Mouse (Mus musculus) neural tube, embryonic 15.5 days (tissue): Measurements from ENCODE around the gene Tmprss11g. TPM values are rescaled to one million over a fixed set of nuclear protein-coding genes. Genes with fewer than 3 reads are reported as not detected.

Experiments used
- ATAC-seq: fragments of 200-750 bp; cut with Nextera tagmentation; 2 replicates; pipeline ENCODE4 v1.8.0; 2017; ENCODE audit warnings: mild to moderate bottlenecking, moderate TSS enrichment, moderate library complexity; ENCODE audit not compliant: low FRiP score
- H3K27ac ChIP-seq: fragments of 300-500 bp; sonication (generic); replicated peaks from 2 replicates; pipeline ENCODE4 v1.5.1; 2015; ENCODE audit warnings: mild to moderate bottlenecking, inconsistent platforms
- H3K27me3 ChIP-seq: fragments of 300-500 bp; sonication (generic); replicated peaks from 2 replicates; pipeline ENCODE4 v1.6.1; 2015; ENCODE audit warnings: inconsistent platforms
- H3K36me3 ChIP-seq: fragments of 300-500 bp; sonication (generic); 2 replicates; pipeline ENCODE4 v1.6.1; 2015; ENCODE audit warnings: inconsistent platforms
- H3K4me1 ChIP-seq: fragments of 300-500 bp; sonication (generic); 2 replicates; pipeline ENCODE4 v1.6.1; 2015; ENCODE audit warnings: inconsistent platforms
- H3K4me2 ChIP-seq: fragments of 300-500 bp; sonication (generic); 2 replicates; pipeline ENCODE4 v1.6.1; 2015; ENCODE audit warnings: inconsistent platforms, mild to moderate bottlenecking, moderate library complexity
- H3K4me3 ChIP-seq: fragments of 300-500 bp; sonication (generic); replicated peaks from 2 replicates; pipeline ENCODE4 v1.5.1; 2015; ENCODE audit warnings: mild to moderate bottlenecking, inconsistent platforms
- H3K9ac ChIP-seq: fragments of 300-500 bp; sonication (generic); replicated peaks from 2 replicates; pipeline ENCODE4 v1.6.1; 2015; ENCODE audit warnings: mild to moderate bottlenecking, inconsistent platforms
- H3K9me3 ChIP-seq: fragments of 300-500 bp; sonication (generic); replicated peaks from 2 replicates; pipeline ENCODE4 v1.6.1; 2016; ENCODE audit warnings: inconsistent platforms
- WGBS: fragments of 180-500 bp; shearing (Covaris S2); methylation state at CpG from one replicate; pipeline ENCODE4 v1.1.7; 2015; ENCODE audit warnings: mixed read lengths; 5-methylcytosine and 5-hydroxymethylcytosine counted together
- polyA plus RNA-seq: library from polyadenylated mRNA; unstranded; fragments of >200 nt; fragmentation: Nextera tagmentation; extraction: Ambion mirVana; gene quantifications from 2 replicates; pipeline ENCODE4 v1.2.1, GENCODE M21; 2015

Gene Tmprss11g
- not detected in 2 replicates for polyA plus RNA-seq

GRCm38 (mm10) chr5:86518500-86518899, at the start of gene Tmprss11g:
TSS of gene Tmprss11g (minus strand) at chr5:86518600.
- H3K9ac ChIP-seq, result no peak within 1 kb of the TSS
- no peak within 1 kb of the TSS for H3K4me2 ChIP-seq
- H3K36me3 ChIP-seq, result no peaks in the 10 kb centered on the region
- H3K9me3 ChIP-seq, result no peaks in the 10 kb centered on the region
- H3K4me1 ChIP-seq, result no peaks in the 10 kb centered on the region
- WGBS, result 82% methylated on average over 9 of the region's 9 CpGs
- no peak within 1 kb of the TSS for H3K4me3 ChIP-seq
- ATAC-seq, result no peak
- no peaks in the 10 kb centered on the region for H3K27me3 ChIP-seq
- no peak within 1 kb of the TSS for H3K27ac ChIP-seq

- ATAC-seq, result no peak
- H3K27ac ChIP-seq, result no peak overlapping the region
- no peaks in the 10 kb centered on the region for H3K27me3 ChIP-seq
- WGBS, result 82% methylated on average over 2 of the region's 2 CpGs
- H3K4me1 ChIP-seq, result no peaks in the 10 kb centered on the region
- no peak overlapping the region for H3K4me3 ChIP-seq
- H3K4me2 ChIP-seq, result no peak overlapping the region
- no peaks in the 10 kb centered on the region for H3K36me3 ChIP-seq
- no peaks in the 10 kb centered on the region for H3K9me3 ChIP-seq
- H3K9ac ChIP-seq, result no peak overlapping the region
Observed at GRCm38 (mm10) chr5:86546693-86547092, 28.3 kb upstream of the Tmprss11g start.

GRCm38 (mm10) chr5:86540601-86541000, 22.2 kb upstream of the Tmprss11g start:
- Histone ChIP-seq H3K4me1 (no peaks in the 10 kb centered on the region), H3K9me3 (no peaks in the 10 kb centered on the region), H3K9ac (no peak overlapping the region), H3K27me3 (no peaks in the 10 kb centered on the region), H3K4me3 (no peak overlapping the region), H3K27ac (no peak overlapping the region), H3K4me2 (no peak overlapping the region), H3K36me3 (no peaks in the 10 kb centered on the region)
- no peak for ATAC-seq
- whole genome bisulfite sequencing, result 84% methylated on average over 3 of the region's 3 CpGs

- Histone ChIP-seq H3K27ac (no peak overlapping the region), H3K9me3 (no peaks in the 10 kb centered on the region), H3K27me3 (no peaks in the 10 kb centered on the region), H3K36me3 (no peaks in the 10 kb centered on the region), H3K4me2 (no peak overlapping the region), H3K4me3 (no peak overlapping the region), H3K9ac (no peak overlapping the region), H3K4me1 (no peaks in the 10 kb centered on the region)
- 87% methylated on average over 2 of the region's 2 CpGs for WGBS
- ATAC-seq, result no peak
Observed at GRCm38 (mm10) chr5:86528725-86529124, 10.3 kb upstream of the Tmprss11g start.

DNA sequence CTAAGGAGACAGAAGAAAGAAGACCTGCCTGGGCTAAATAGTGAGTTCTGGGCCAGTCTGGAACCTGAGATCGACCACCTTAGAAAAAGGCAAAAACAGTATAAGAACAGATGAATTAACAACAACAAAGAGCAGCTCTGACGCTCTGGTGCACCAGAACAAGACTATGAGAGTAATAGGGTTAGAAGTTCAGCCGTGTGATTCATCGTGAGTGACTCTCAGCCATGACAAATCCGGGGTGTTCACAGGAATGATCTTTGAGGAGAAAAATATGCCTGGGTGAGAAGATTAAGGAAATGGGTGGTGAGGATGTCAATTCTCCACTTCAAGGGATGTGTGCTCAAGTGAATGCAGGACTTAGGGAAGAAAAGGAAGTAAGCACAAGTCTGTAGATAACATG, 6.9 kb downstream of the Tmprss11g start:
- Histone ChIP-seq H3K4me1 (no peaks in the 10 kb centered on the region), H3K27me3 (no peaks in the 10 kb centered on the region), H3K9me3 (no peaks in the 10 kb centered on the region), H3K27ac (no peak overlapping the region), H3K4me3 (no peak overlapping the region), H3K36me3 (no peaks in the 10 kb centered on the region), H3K4me2 (no peak overlapping the region), H3K9ac (no peak overlapping the region)
- WGBS, result 42% methylated on average over 5 of the region's 5 CpGs
- ATAC-seq, result no peak

DNA sequence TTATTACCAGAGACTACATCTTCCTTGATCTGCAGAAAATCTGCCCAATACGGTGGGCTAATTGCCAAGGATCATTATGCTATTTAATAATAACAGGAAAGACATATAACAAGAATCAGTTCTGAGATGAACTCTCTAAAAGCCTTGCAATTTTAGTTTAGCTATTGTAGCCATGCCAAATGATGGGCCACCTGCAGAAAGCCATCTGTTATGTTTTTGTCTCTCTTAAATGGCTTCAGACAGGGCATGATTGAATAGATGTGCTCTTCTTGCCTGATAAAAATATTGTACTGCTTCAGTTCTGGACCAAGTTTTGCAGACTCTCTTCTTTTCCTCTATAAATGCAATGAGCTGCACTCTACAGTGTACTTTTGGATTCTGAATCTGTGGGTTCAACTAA, 24.9 kb downstream of the Tmprss11g start:
- Histone ChIP-seq H3K27ac (no peak overlapping the region), H3K36me3 (no peaks in the 10 kb centered on the region), H3K9ac (no peak overlapping the region), H3K27me3 (no peaks in the 10 kb centered on the region), H3K4me1 (no peaks in the 10 kb centered on the region), H3K4me2 (no peak overlapping the region), H3K4me3 (no peak overlapping the region), H3K9me3 (no peaks in the 10 kb centered on the region)
- no peak for ATAC-seq
- 81% methylated on average over 1 of the region's 1 CpGs for WGBS

DNA sequence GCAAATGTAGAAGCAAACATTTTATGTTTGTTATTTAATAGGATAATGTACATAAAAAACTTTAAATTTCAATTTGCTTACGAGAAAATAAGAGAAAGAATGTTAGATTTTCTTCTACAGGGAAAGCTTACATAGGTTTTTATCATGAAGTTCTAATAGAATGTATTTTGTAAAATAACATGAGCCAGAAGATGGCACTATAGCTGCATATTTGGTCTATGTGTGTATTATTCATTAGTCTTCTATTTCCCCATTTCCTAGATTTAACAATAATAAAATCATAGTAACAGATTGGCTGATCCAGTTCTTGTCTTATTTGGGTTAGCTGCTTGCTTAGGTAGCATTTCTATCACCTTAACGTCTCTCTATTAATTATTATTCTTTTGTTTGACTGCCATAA, 35.8 kb downstream of the Tmprss11g start:
- Histone ChIP-seq H3K27me3 (no peaks in the 10 kb centered on the region), H3K4me2 (no peak overlapping the region), H3K36me3 (no peaks in the 10 kb centered on the region), H3K9me3 (no peaks in the 10 kb centered on the region), H3K27ac (no peak overlapping the region), H3K4me1 (no peaks in the 10 kb centered on the region), H3K4me3 (no peak overlapping the region), H3K9ac (no peak overlapping the region)
- no peak for ATAC-seq
- WGBS, result 85% methylated on average over 2 of the region's 2 CpGs

DNA sequence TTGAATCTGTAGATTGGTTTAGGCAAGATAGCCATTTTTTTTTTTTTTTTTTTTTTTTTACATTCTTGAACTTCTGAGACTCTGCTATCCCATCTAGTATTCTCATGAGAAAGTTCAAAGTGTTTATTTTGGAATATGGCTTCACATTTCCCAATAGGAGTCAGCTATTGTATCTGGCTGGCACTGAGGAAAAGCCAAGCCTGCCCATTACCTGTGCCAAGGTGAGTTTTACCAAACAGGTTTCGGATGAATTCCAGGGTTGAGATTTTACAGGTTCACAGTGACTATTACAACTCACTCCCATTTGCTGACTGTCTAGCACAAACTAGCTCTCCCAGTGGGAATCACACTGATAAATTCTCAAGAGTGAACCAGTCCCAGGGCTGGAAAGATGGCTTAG, 36.4 kb downstream of the Tmprss11g start:
- WGBS, result 96% methylated on average over 1 of the region's 1 CpGs
- H3K36me3 ChIP-seq, result no peaks in the 10 kb centered on the region
- H3K27me3 ChIP-seq, result no peaks in the 10 kb centered on the region
- H3K4me2 ChIP-seq, result no peak overlapping the region
- no peaks in the 10 kb centered on the region for H3K4me1 ChIP-seq
- H3K27ac ChIP-seq, result no peak overlapping the region
- no peaks in the 10 kb centered on the region for H3K9me3 ChIP-seq
- H3K4me3 ChIP-seq, result no peak overlapping the region
- ATAC-seq, result no peak
- H3K9ac ChIP-seq, result no peak overlapping the region

- 91% methylated on average over 9 of the region's 9 CpGs for WGBS
- Histone ChIP-seq H3K4me3 (no peak overlapping the region), H3K9ac (no peak overlapping the region), H3K4me1 (no peaks in the 10 kb centered on the region), H3K4me2 (no peak overlapping the region), H3K27ac (no peak overlapping the region), H3K36me3 (no peaks in the 10 kb centered on the region), H3K9me3 (no peaks in the 10 kb centered on the region), H3K27me3 (no peaks in the 10 kb centered on the region)
- no peak for ATAC-seq
Observed at GRCm38 (mm10) chr5:86473859-86474258, 44.5 kb downstream of the Tmprss11g start.

DNA sequence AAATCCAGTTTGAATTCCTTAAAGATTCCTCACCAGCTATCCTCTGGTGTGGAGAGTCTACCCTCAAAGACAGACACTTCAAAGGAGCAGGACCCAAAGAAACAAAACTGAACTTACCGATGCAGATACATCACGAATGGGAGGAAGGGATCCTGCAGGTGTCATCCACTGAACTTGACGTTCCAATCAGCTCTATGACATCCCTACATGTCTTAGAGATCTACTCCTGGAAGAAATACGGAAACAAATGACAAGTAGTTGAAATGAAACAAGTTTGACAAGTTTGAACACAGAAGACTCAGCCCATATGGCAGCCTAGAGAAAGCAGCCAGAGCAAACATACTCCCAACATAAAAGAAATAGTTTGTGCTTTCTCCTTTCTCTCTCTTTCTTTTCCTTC, 49.5 kb downstream of the Tmprss11g start, which contains the start of gene Tmprss11a:
Gene Tmprss11a, minus strand, starts transcription at position 101 of the 400 bp plus-strand sequence.
- H3K4me1 ChIP-seq, result no peaks in the 10 kb centered on the region
- no peak within 1 kb of the TSS for H3K4me3 ChIP-seq
- H3K9me3 ChIP-seq, result no peaks in the 10 kb centered on the region
- no peaks in the 10 kb centered on the region for H3K27me3 ChIP-seq
- 76% methylated on average over 4 of the region's 4 CpGs for whole genome bisulfite sequencing
- H3K9ac ChIP-seq, result no peak within 1 kb of the TSS
- H3K36me3 ChIP-seq, result no peaks in the 10 kb centered on the region
- H3K27ac ChIP-seq, result no peak within 1 kb of the TSS
- no peak within 1 kb of the TSS for H3K4me2 ChIP-seq
- no peak for ATAC-seq

- Histone ChIP-seq H3K4me3 (no peak overlapping the region), H3K9me3 (no peaks in the 10 kb centered on the region), H3K4me2 (no peak overlapping the region), H3K36me3 (no peaks in the 10 kb centered on the region), H3K27ac (no peak overlapping the region), H3K4me1 (no peaks in the 10 kb centered on the region), H3K9ac (no peak overlapping the region), H3K27me3 (no peaks in the 10 kb centered on the region)
- WGBS, result 85% methylated on average over 2 of the region's 2 CpGs
- no peak for ATAC-seq
Observed at GRCm38 (mm10) chr5:86439306-86439705, 79.1 kb downstream of the Tmprss11g start.

DNA sequence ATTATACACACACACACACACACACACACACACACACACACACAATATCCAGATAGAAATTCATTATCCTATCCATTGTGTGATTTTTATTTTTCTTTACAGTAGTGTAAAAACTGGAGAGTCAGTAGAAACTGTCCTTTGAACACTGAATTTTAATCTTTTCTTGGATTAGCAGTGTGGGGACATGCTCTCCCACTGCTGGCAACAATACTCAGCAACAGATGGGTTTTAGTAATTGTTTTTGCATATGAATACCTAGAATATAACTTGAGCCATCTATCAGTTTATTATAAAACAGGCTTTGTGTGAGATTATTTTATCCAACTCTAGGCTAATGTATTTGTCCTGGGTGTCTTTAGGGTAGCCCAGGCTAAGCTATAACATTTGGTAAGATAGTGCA, 79.9 kb downstream of the Tmprss11g start:
- Histone ChIP-seq H3K4me1 (no peaks in the 10 kb centered on the region), H3K36me3 (no peaks in the 10 kb centered on the region), H3K4me3 (no peak overlapping the region), H3K9me3 (no peaks in the 10 kb centered on the region), H3K27me3 (no peaks in the 10 kb centered on the region), H3K4me2 (no peak overlapping the region), H3K27ac (no peak overlapping the region), H3K9ac (no peak overlapping the region)
- ATAC-seq, result no peak
